Mouse (Mus musculus) cortical plate, adult 2 months (tissue): ENCODE results near the gene Tubb5. TPM values are rescaled to one million over a fixed set of nuclear protein-coding genes. Genes with fewer than 3 reads are reported as not detected.

Experiments used
- H3K27ac ChIP-seq: fragments of 200-500 bp; 2 replicates; pipeline ENCODE4 v1.5.1; 2012; ENCODE audit warnings: low read length, control low read depth, inconsistent platforms; ENCODE audit not compliant: insufficient read depth
- H3K4me1 ChIP-seq: fragments of 200-500 bp; 2 replicates; pipeline ENCODE4 v1.6.1; 2011; ENCODE audit warnings: low read length; ENCODE audit not compliant: control insufficient read depth, insufficient read depth
- H3K4me3 ChIP-seq: fragments of 200-500 bp; 2 replicates; pipeline ENCODE4 v1.5.1; 2011; ENCODE audit warnings: mild to moderate bottlenecking, low read length, control low read depth; ENCODE audit not compliant: insufficient read depth
- CTCF ChIP-seq: fragments of 200-500 bp; IDR thresholded peaks from 2 replicates; pipeline ENCODE4 v1.5.1; 2011; ENCODE audit warnings: mild to moderate bottlenecking, control low read depth, low read length; ENCODE audit not compliant: insufficient read depth; ENCODE audit errors: extremely low read depth
- POLR2A ChIP-seq: fragments of 200-500 bp; IDR thresholded peaks from 2 replicates; pipeline ENCODE4 v1.6.1; 2011; ENCODE audit warnings: mild to moderate bottlenecking, low read length, control low read depth; ENCODE audit not compliant: insufficient read depth; ENCODE audit errors: extremely low read depth
- polyA plus RNA-seq: library from polyadenylated mRNA; depleted of rRNA; stranded (reverse); fragments of >200 nt; gene quantifications from 2 replicates; pipeline ENCODE4 v1.2.3, GENCODE M21; 2012

Gene Tubb5
- polyA plus RNA-seq, 1 experiment, result 474 TPM

- TF ChIP-seq POLR2A, result no peak
- TF ChIP-seq CTCF, result no peak
- Histone ChIP-seq H3K4me3 (no peak overlapping the region), H3K4me1 (no peaks in the 10 kb centered on the region), H3K27ac (no peak overlapping the region)
Observed at GRCm38 (mm10) chr17:35817226-35817625, 20.9 kb downstream of the Tubb5 start.

DNA sequence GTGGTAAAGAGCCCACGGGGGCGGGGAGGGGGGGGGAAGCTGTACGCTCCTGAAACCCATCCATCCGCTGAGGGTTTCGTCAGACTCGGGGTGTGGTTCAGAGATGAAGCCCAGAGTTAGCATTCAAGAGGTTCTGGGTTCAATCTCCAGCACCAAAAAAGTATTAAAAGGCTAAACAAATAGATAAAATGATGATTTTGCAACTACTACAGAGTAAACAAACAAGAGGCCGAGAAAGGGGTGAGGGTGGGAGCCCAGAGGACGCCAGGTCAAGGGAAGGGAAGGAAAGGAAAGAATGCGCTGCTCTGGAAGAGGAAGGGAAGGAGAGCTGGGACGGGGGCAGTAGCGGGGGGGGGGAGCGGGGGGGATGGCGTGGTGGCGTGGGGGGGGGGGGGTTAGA, 21.4 kb downstream of the Tubb5 start:
- Histone ChIP-seq H3K4me1 (no peaks in the 10 kb centered on the region), H3K4me3 (no peak overlapping the region), H3K27ac (no peak overlapping the region)
- TF ChIP-seq CTCF (no peak), POLR2A (no peak)

- H3K27ac ChIP-seq, result no peak overlapping the region
- no peak overlapping the region for H3K4me3 ChIP-seq
- no peak for TF ChIP-seq POLR2A
- TF ChIP-seq CTCF, result no peak
- no peaks in the 10 kb centered on the region for H3K4me1 ChIP-seq
Observed at GRCm38 (mm10) chr17:35815836-35816235, 22.3 kb downstream of the Tubb5 start.

DNA sequence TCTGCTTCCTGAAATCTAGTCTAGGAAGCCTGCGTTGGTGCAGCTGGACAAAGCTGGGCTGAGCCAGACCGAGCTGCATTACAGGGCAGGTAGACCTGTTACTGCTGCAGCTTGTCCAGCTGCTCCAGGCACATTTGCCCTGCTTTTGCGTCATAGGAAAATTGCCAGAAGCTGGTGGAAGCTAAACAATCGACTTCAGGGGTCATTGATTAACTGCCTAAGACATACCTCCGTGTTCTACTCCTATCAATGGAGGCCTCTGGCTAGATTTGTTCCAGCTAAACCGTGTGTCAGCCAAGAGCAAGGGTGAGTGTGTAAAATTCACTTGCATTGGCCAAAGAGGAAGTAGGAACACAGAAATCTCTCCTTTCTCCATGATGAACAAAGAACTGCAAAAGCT, 23.4 kb downstream of the Tubb5 start:
- TF ChIP-seq POLR2A (no peak), CTCF (no peak)
- Histone ChIP-seq H3K4me3 (no peak overlapping the region), H3K27ac (no peak overlapping the region), H3K4me1 (no peaks in the 10 kb centered on the region)

DNA sequence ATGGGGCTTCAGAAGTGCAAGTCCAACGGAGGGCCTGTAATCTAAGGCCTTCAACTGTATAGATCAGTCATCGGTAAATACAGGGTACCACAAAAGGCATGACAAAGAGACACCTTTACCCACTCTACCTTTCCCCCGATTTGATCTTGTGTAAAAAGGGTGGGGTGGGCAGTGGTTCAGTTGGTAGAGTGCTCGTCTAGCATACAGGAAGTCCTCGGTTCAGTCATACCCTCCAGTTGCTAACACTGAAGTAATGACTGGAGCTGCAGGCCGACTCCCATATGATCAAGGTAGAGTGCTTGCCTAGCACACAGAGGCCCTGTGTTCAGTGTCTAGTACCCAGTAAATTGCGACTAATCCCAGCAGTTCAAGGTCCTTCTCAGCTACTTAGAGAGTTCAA, 24.5 kb downstream of the Tubb5 start:
- no peaks in the 10 kb centered on the region for H3K4me1 ChIP-seq
- no peak overlapping the region for H3K4me3 ChIP-seq
- H3K27ac ChIP-seq, result peak overlapping the region; percentile 36
- no peak for TF ChIP-seq POLR2A
- TF ChIP-seq CTCF, result no peak

DNA sequence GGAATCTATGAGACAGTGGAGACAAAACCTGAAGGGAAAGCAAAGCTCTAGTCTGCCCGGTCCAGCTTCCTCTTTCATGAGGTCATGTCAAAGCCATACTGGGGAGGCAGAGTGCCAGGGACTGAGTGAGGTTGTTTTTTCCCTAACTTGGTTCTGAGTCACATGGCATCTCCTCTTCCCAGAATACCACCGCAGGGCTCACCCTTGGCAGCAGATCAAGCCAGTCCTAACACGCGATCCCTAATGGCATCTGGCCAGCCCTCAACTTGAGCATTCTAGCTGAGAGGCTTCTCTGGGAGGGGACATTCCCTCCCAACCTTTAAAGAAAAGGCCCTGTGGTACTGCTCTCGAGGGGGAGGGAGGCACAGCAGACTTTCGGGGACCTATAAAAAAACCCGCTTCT, 24.9 kb downstream of the Tubb5 start:
- Histone ChIP-seq H3K4me3 (no peak overlapping the region), H3K27ac (0 out of 2 replicates have a peak overlapping the region, but pooled peaks have one; percentile 36), H3K4me1 (no peaks in the 10 kb centered on the region)
- TF ChIP-seq CTCF, result no peak
- no peak for TF ChIP-seq POLR2A

- TF ChIP-seq POLR2A (no peak), CTCF (no peak)
- Histone ChIP-seq H3K27ac (no peak overlapping the region), H3K4me3 (no peak overlapping the region), H3K4me1 (no peaks in the 10 kb centered on the region)
Observed at GRCm38 (mm10) chr17:35812736-35813135, 25.4 kb downstream of the Tubb5 start.

DNA sequence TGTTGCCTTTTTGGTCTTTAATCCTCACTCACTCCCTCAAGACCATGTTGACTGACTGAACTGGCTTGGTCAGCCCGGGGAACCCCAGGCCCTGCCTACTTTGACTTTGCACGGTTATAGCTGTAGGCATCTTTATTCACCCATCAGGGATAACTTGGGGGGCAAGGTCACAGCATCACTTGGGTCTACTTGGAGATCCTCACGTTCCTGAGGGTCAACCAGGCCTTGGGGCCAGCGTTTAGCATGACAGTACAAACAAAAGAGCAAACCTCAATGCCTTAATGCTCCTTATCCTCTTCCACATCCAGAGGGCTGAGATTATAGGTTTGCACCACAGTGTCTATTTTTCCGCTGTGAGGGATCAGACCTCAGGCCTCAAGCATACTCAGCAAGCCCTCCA, 25.8 kb downstream of the Tubb5 start:
- no peak overlapping the region for H3K4me3 ChIP-seq
- H3K27ac ChIP-seq, result no peak overlapping the region
- no peak for TF ChIP-seq POLR2A
- no peak for TF ChIP-seq CTCF
- no peaks in the 10 kb centered on the region for H3K4me1 ChIP-seq

- H3K27ac ChIP-seq, result no peak overlapping the region
- H3K4me1 ChIP-seq, result no peaks in the 10 kb centered on the region
- no peak overlapping the region for H3K4me3 ChIP-seq
- TF ChIP-seq POLR2A, result no peak
Observed at GRCm38 (mm10) chr17:35810900-35811648, 27.0 kb downstream of the Tubb5 start.

GRCm38 (mm10) chr17:35809395-35809794, 28.7 kb downstream of the Tubb5 start:
- H3K4me3 ChIP-seq, result no peak overlapping the region
- no peak overlapping the region for H3K27ac ChIP-seq
- no peaks in the 10 kb centered on the region for H3K4me1 ChIP-seq
- TF ChIP-seq POLR2A, result no peak
- TF ChIP-seq CTCF, result no peak
